Comparison of ENCODE assay signal across 24 mouse cellular contexts in genomic region chr6:108467597-108467996, GRCm38 (mm10).
DNase-seq lines count a peak whose midpoint lies in the region; ATAC-seq and TF ChIP-seq lines count a peak whose summit lies in the region.
"Had no signal": no experiment of that assay in that cellular context is flagged by ENCODE, and none has a peak within 500 bp of the region (broad histone marks: within the 10 kb centered on the region; RNA-seq: fewer than 3 reads in every experiment).

No protein-coding gene starts in this region.

- no peaks in the 10 kb centered on the region for H3K9me3 ChIP-seq in embryonic facial prominence, embryonic 14.5 days (ENCODE audit: control insufficient read depth, low read length)
- no peaks in the 10 kb centered on the region for H3K9me3 ChIP-seq in embryonic facial prominence, embryonic 10.5 days
- no peaks in the 10 kb centered on the region for H3K9me3 ChIP-seq in hindbrain, embryonic 14.5 days (ENCODE audit: control insufficient read depth, low read length)
- H3K9me3 ChIP-seq: embryonic facial prominence, embryonic 13.5 days; forebrain, embryonic 13.5 days; G1E; heart, embryonic 15.5 days; liver, embryonic 15.5 days; lung, embryonic 15.5 days; midbrain, embryonic 15.5 days; neural tube, embryonic 12.5 days had no signal

- H3K4me2 ChIP-seq in embryonic facial prominence, embryonic 14.5 days (ENCODE audit: low read depth, low read length): no peak overlapping the region
- H3K4me2 ChIP-seq in hindbrain, embryonic 14.5 days (replicated peaks): no peak overlapping the region
- H3K4me2 ChIP-seq: embryonic facial prominence, embryonic 13.5 days; forebrain, embryonic 13.5 days; heart, embryonic 15.5 days; liver, embryonic 15.5 days; lung, embryonic 15.5 days; midbrain, embryonic 15.5 days; neural tube, embryonic 12.5 days had no signal

- no peak for DNase-seq in embryonic facial prominence, embryonic 14.5 days (ENCODE audit: low spot score)
- no peak for DNase-seq in embryonic facial prominence, embryonic 10.5 days (ENCODE audit: low spot score)
- peak; percentile 35 for DNase-seq in kidney, adult 18-20 months
- no peak for DNase-seq in kidney, adult 9 months
- DNase-seq in kidney, postnatal 14 days: peak; percentile 30
- DNase-seq in hindbrain, embryonic 14.5 days (ENCODE audit: low spot score): no peak
- DNase-seq: adrenal gland, adult 2 months; cerebellum, postnatal 14 days; gastrocnemius, postnatal 10 days; liver; right cerebral cortex, postnatal 25 days had no signal

- no peaks in the 10 kb centered on the region for H3K36me3 ChIP-seq in embryonic facial prominence, embryonic 14.5 days (ENCODE audit: control insufficient read depth, insufficient read depth, low read length)
- peaks cover 5% of the 10 kb centered on the region; the same call in 1 of the 2 replicates for H3K36me3 ChIP-seq in embryonic facial prominence, embryonic 10.5 days (replicated peaks)
- H3K36me3 ChIP-seq in hindbrain, embryonic 14.5 days (replicated peaks; ENCODE audit: control insufficient read depth, insufficient read depth): no peaks in the 10 kb centered on the region
- H3K36me3 ChIP-seq: liver, embryonic 15.5 days; lung, embryonic 15.5 days; midbrain, embryonic 15.5 days; neural tube, embryonic 12.5 days had no signal

- H3K4me1 ChIP-seq in embryonic facial prominence, embryonic 14.5 days (ENCODE audit: control insufficient read depth, insufficient read depth, low read length): 0 out of 2 replicates have a peak, but pooled peaks cover 6% of the 10 kb centered on the region
- H3K4me1 ChIP-seq in embryonic facial prominence, embryonic 10.5 days: peaks cover 24% of the 10 kb centered on the region
- peaks cover 8% of the 10 kb centered on the region for H3K4me1 ChIP-seq in bone marrow, adult 2 months (ENCODE audit: control insufficient read depth, insufficient read depth, low read length)
- no peaks in the 10 kb centered on the region for H3K4me1 ChIP-seq in hindbrain, embryonic 14.5 days (replicated peaks; ENCODE audit: control insufficient read depth, insufficient read depth, low read length)
- H3K4me1 ChIP-seq: forebrain, embryonic 13.5 days; lung, embryonic 15.5 days; midbrain, embryonic 15.5 days had no signal

- no peaks in the 10 kb centered on the region for H3K27me3 ChIP-seq in embryonic facial prominence, embryonic 14.5 days (replicated peaks; ENCODE audit: control insufficient read depth, insufficient read depth, low read length)
- no peaks in the 10 kb centered on the region for H3K27me3 ChIP-seq in embryonic facial prominence, embryonic 10.5 days (replicated peaks; ENCODE audit: low read depth, poor library complexity, severe bottlenecking)
- H3K27me3 ChIP-seq in hindbrain, embryonic 14.5 days (ENCODE audit: control insufficient read depth, insufficient read depth, low read length): no peaks in the 10 kb centered on the region
- H3K27me3 ChIP-seq: CH12.LX; embryonic facial prominence, embryonic 13.5 days; forebrain, embryonic 13.5 days; heart, embryonic 15.5 days; liver, embryonic 15.5 days; lung, embryonic 15.5 days; midbrain, embryonic 15.5 days; neural tube, embryonic 12.5 days had no signal

- H3K27ac ChIP-seq in embryonic facial prominence, embryonic 14.5 days (replicated peaks; ENCODE audit: low read depth, low read length): no peak overlapping the region
- H3K27ac ChIP-seq in embryonic facial prominence, embryonic 10.5 days (replicated peaks): no peak overlapping the region
- H3K27ac ChIP-seq in bone marrow, adult 2 months (ENCODE audit: control insufficient read depth, insufficient read depth, low read depth, low read length, poor library complexity): peak overlapping the region; percentile 14; the same call in 1 of the 2 replicates
- H3K27ac ChIP-seq in hindbrain, embryonic 14.5 days: no peak overlapping the region
- H3K27ac ChIP-seq: embryonic facial prominence, embryonic 13.5 days; forebrain, embryonic 13.5 days; heart, embryonic 15.5 days; left cerebral cortex, adult 2 months; liver, embryonic 15.5 days; lung, embryonic 15.5 days; macrophage; midbrain, embryonic 15.5 days; neural tube, embryonic 12.5 days had no signal

- WGBS in embryonic facial prominence, embryonic 14.5 days: 45% methylated on average over 6 of the region's 6 CpGs
- 72% methylated on average over 6 of the region's 6 CpGs for WGBS in embryonic facial prominence, embryonic 10.5 days
- WGBS in bone marrow, adult 2 months: 69% methylated on average over 6 of the region's 6 CpGs
- 73% methylated on average over 6 of the region's 6 CpGs for WGBS in hindbrain, embryonic 14.5 days

- peak; percentile 22; the same call in 1 of the 2 replicates for ATAC-seq in embryonic facial prominence, embryonic 14.5 days (ENCODE audit: low read depth)
- ATAC-seq in hindbrain, embryonic 14.5 days (ENCODE audit: low FRiP score): no peak
- ATAC-seq: forebrain, embryonic 13.5 days; intestine, postnatal 0 days; midbrain, embryonic 15.5 days had no signal

- TF ChIP-seq CTCF in bone marrow, adult 2 months (IDR thresholded peaks at IDR 0.05; ENCODE audit: control insufficient read depth, insufficient read depth, low read length): no peak

- H3K4me3 ChIP-seq in embryonic facial prominence, embryonic 14.5 days (ENCODE audit: low read depth, low read length): no peak overlapping the region
- no peak overlapping the region for H3K4me3 ChIP-seq in embryonic facial prominence, embryonic 10.5 days
- no peak overlapping the region for H3K4me3 ChIP-seq in bone marrow, adult 2 months (replicated peaks; ENCODE audit: control insufficient read depth, low read depth, low read length)
- H3K4me3 ChIP-seq in hindbrain, embryonic 14.5 days (replicated peaks; ENCODE audit: low read length): no peak overlapping the region
- H3K4me3 ChIP-seq: embryonic facial prominence, embryonic 13.5 days; forebrain, embryonic 13.5 days; heart, embryonic 15.5 days; left cerebral cortex, adult 2 months; liver, embryonic 15.5 days; lung, embryonic 15.5 days; midbrain, embryonic 15.5 days; neural tube, embryonic 12.5 days had no signal

- no peak overlapping the region for H3K9ac ChIP-seq in embryonic facial prominence, embryonic 14.5 days (ENCODE audit: low read depth, low read length)
- no peak overlapping the region for H3K9ac ChIP-seq in hindbrain, embryonic 14.5 days
- H3K9ac ChIP-seq: embryonic facial prominence, embryonic 13.5 days; forebrain, embryonic 13.5 days; heart, embryonic 15.5 days; liver, embryonic 15.5 days; lung, embryonic 15.5 days; midbrain, embryonic 15.5 days; neural tube, embryonic 12.5 days had no signal

- no peak for TF ChIP-seq POLR2A in bone marrow, adult 2 months (IDR thresholded peaks at IDR 0.05; ENCODE audit: borderline replicate concordance, control insufficient read depth, low read depth, low read length)

Comparison
In these comparisons a context has a peak if more than half of its experiments do, and no peak if none do; other contexts are left out.
1. DNase-seq: peak in kidney, adult 18-20 months (single experiment) and kidney, postnatal 14 days (single experiment); none in embryonic facial prominence, embryonic 14.5 days (single experiment), embryonic facial prominence, embryonic 10.5 days (single experiment), kidney, adult 9 months (single experiment) and hindbrain, embryonic 14.5 days (single experiment).